In genomic region chrX:99609591-99609990, GRCm38 (mm10) we compare ENCODE assay signal across 15 mouse cellular contexts.
DNase-seq lines count a peak whose midpoint lies in the region.
"Had no signal": no experiment of that assay in that cellular context is flagged by ENCODE, and none has a peak within 500 bp of the region (broad histone marks: within the 10 kb centered on the region; RNA-seq: fewer than 3 reads in every experiment).

No protein-coding gene starts in this region.

- peak; percentile 65 for DNase-seq in kidney, adult 18-20 months
- DNase-seq in kidney, postnatal 4 days: no peak
- peak; percentile 54 for DNase-seq in 3134 (ENCODE audit: extremely low read depth, insufficient read length, low spot score)
- peak; percentile 4 for DNase-seq in A20 (ENCODE audit: low read depth, low spot score)
- DNase-seq in kidney, postnatal 14 days: peak; percentile 20
- DNase-seq in spleen, adult 12 weeks (ENCODE audit: low spot score): no peak
- DNase-seq in thymus, postnatal 0 days (ENCODE audit: low spot score): no peak
- DNase-seq: cerebellum, adult 11 months; cerebellum, adult 8-10 months; cerebellum, postnatal 14 days; forebrain, postnatal 0 days; gastrocnemius, adult 2 months; gastrocnemius, postnatal 25 days; heart, postnatal 10 days; heart, postnatal 4 days had no signal

Comparison
In these comparisons a context has a peak if more than half of its experiments do, and no peak if none do; other contexts are left out.
1. DNase-seq: peak in kidney, adult 18-20 months (single experiment), 3134 (single experiment), A20 (single experiment) and kidney, postnatal 14 days (single experiment); none in kidney, postnatal 4 days (0 of 2), spleen, adult 12 weeks (single experiment) and thymus, postnatal 0 days (single experiment).